Mouse (Mus musculus): ENCODE measurements around the gene Klrg2. TPM values are rescaled to one million over a fixed set of nuclear protein-coding genes. Genes with fewer than 3 reads are reported as not detected.

Klrg2 gene
- total and polyA plus RNA-seq, 3 experiments, result 0.12 to 0.34 (median 0.27) TPM

- H3K4me1 ChIP-seq (ENCODE audit: control insufficient read depth in 1 of 2, insufficient read depth in 2 of 2), result peaks cover 0 to 16% of the 10 kb centered on the region in 2 experiments; a peak in 1 of 4 replicates
- dilution Hi-C loops (cut with MboI; ENCODE audit: extremely low pct_ligation_motif_present, extremely low pct_unique_long_range_greater_than_20kb, low sequenced_read_pairs), result no loop called here
- no peak overlapping the region for H3K4me2 ChIP-seq (ENCODE audit: insufficient read depth, low read depth, poor library complexity, severe bottlenecking)
- no peak overlapping the region for H3K9ac ChIP-seq (ENCODE audit: insufficient read depth, low read depth)
- H3K36me3 ChIP-seq (replicated peaks in 1 of 2; ENCODE audit: control insufficient read depth in 1 of 2, insufficient read depth in 1 of 2, low read length in 1 of 2), result peaks cover 24 to 55% of the 10 kb centered on the region in 2 experiments
- H3K4me3 ChIP-seq (replicated peaks in 1 of 3; ENCODE audit: low read depth in 2 of 3, low read length in 2 of 3, poor library complexity in 1 of 3), result no peak overlapping the region
- peaks cover 8% of the 10 kb centered on the region for H3K9me3 ChIP-seq (replicated peaks; ENCODE audit: low read length)
- TF ChIP-seq TCF12 (IDR thresholded peaks at IDR 0.05; ENCODE audit: low read depth, low read length) (no peak), ZMIZ1 (IDR thresholded peaks at IDR 0.05; ENCODE audit: low read depth, low read length) (no peak), JUN (IDR thresholded peaks at IDR 0.05; ENCODE audit: insufficient read depth, low read depth, low read length) (no peak), MAFK (IDR thresholded peaks at IDR 0.05; ENCODE audit: insufficient replicate concordance, low read length) (no peak), E2F4 (IDR thresholded peaks at IDR 0.05; ENCODE audit: insufficient replicate concordance, low read depth, low read length) (no peak), CHD1 (IDR thresholded peaks at IDR 0.05; ENCODE audit: low read depth, low read length) (no peak), RAD21 (IDR thresholded peaks at IDR 0.05; ENCODE audit: low read depth, low read length) (no peak), KAT2A (IDR thresholded peaks at IDR 0.05; ENCODE audit: insufficient replicate concordance, low read length) (no peak), EP300 (IDR thresholded peaks at IDR 0.05; ENCODE audit: low read length) (no peak)
- H3K27me3 ChIP-seq (replicated peaks), result no peaks in the 10 kb centered on the region
- no peaks in the 10 kb centered on the region for H3K79me2 ChIP-seq (replicated peaks; ENCODE audit: control insufficient read depth, extremely low read depth, insufficient read depth, poor library complexity, severe bottlenecking)
- in situ Hi-C loops (cut with MboI; ENCODE audit: low pct_ligation_motif_present, low pct_unique_long_range_greater_than_20kb, low sequenced_read_pairs), result no loop called here
- H3K27ac ChIP-seq (ENCODE audit: insufficient read depth, low read depth), result no peak overlapping the region
- DNase-seq (ENCODE audit: extremely low read depth), result no peak
Measured at GRCm38 (mm10) chr6:38622406-38622805, 14.6 kb downstream of the Klrg2 start.

- Histone ChIP-seq H3K4me1 (ENCODE audit: control insufficient read depth in 1 of 2, insufficient read depth in 2 of 2) (peaks cover 0 to 11% of the 10 kb centered on the region in 2 experiments; a peak in 2 of 4 replicates), H3K4me3 (replicated peaks in 1 of 3; ENCODE audit: low read depth in 2 of 3, low read length in 2 of 3, poor library complexity in 1 of 3) (no peak overlapping the region), H3K36me3 (replicated peaks in 1 of 2; ENCODE audit: control insufficient read depth in 1 of 2, insufficient read depth in 1 of 2, low read length in 1 of 2) (peaks cover 28 to 59% of the 10 kb centered on the region in 2 experiments), H3K27me3 (replicated peaks) (no peaks in the 10 kb centered on the region), H3K79me2 (replicated peaks; ENCODE audit: control insufficient read depth, extremely low read depth, insufficient read depth, poor library complexity, severe bottlenecking) (0 out of 2 replicates have a peak, but pooled peaks cover 4% of the 10 kb centered on the region), H3K9me3 (replicated peaks; ENCODE audit: low read length) (no peaks in the 10 kb centered on the region), H3K9ac (ENCODE audit: insufficient read depth, low read depth) (no peak overlapping the region), H3K4me2 (ENCODE audit: insufficient read depth, low read depth, poor library complexity, severe bottlenecking) (no peak overlapping the region), H3K27ac (ENCODE audit: insufficient read depth, low read depth) (no peak overlapping the region)
- in situ Hi-C loops (cut with MboI; ENCODE audit: low pct_ligation_motif_present, low pct_unique_long_range_greater_than_20kb, low sequenced_read_pairs), result no loop called here
- dilution Hi-C loops (cut with MboI; ENCODE audit: extremely low pct_ligation_motif_present, extremely low pct_unique_long_range_greater_than_20kb, low sequenced_read_pairs), result no loop called here
- TF ChIP-seq USF1 (IDR thresholded peaks at IDR 0.05; ENCODE audit: low read depth, low read length) (no peak), EP300 (IDR thresholded peaks at IDR 0.05; ENCODE audit: low read length) (no peak), KAT2A (IDR thresholded peaks at IDR 0.05; ENCODE audit: insufficient replicate concordance, low read length) (no peak), USF2 (conservative IDR thresholded peaks at IDR 0.05; ENCODE audit: low read depth, low read length) (no peak), ETS1 (conservative IDR thresholded peaks at IDR 0.05; ENCODE audit: low read depth, low read length) (no peak), PAX5 (IDR thresholded peaks at IDR 0.05; ENCODE audit: low read length) (no peak), ZC3H11A (IDR thresholded peaks at IDR 0.05; ENCODE audit: low read depth, low read length) (no peak), BHLHE40 (IDR thresholded peaks at IDR 0.05; ENCODE audit: low read depth, low read length) (no peak), ZNF384 (IDR thresholded peaks at IDR 0.05; ENCODE audit: low read depth, low read length) (no peak), MXI1 (IDR thresholded peaks at IDR 0.05; ENCODE audit: low read depth, low read length) (no peak), HCFC1 (IDR thresholded peaks at IDR 0.05; ENCODE audit: low read depth, low read length) (no peak), NELFE (IDR thresholded peaks at IDR 0.05; ENCODE audit: low read depth, low read length) (no peak), CTCF (conservative IDR thresholded peaks at IDR 0.05 in 1 of 2, IDR thresholded peaks at IDR 0.05 in 1 of 2; ENCODE audit: low read depth in 2 of 2, low read length in 2 of 2) (no peak), TBP (conservative IDR thresholded peaks at IDR 0.05; ENCODE audit: low read depth, low read length) (no peak), MAFK (IDR thresholded peaks at IDR 0.05; ENCODE audit: insufficient replicate concordance, low read length) (no peak), MAX (IDR thresholded peaks at IDR 0.05; ENCODE audit: low read length) (no peak), CHD2 (IDR thresholded peaks at IDR 0.05; ENCODE audit: low read length) (no peak), MYC (IDR thresholded peaks at IDR 0.05; ENCODE audit: low read depth, low read length) (no peak), JUN (IDR thresholded peaks at IDR 0.05; ENCODE audit: insufficient read depth, low read depth, low read length) (no peak), POLR2AphosphoS2 (IDR thresholded peaks at IDR 0.05; ENCODE audit: low read depth, low read length) (no peak)
- no peak for DNase-seq (ENCODE audit: extremely low read depth)
Measured at GRCm38 (mm10) chr6:38609892-38610291, 27.1 kb downstream of the Klrg2 start.

Measured in CH12.LX (cell line).